Mouse (Mus musculus) spleen, embryonic (tissue): Measurements from ENCODE around the gene Myo16.

ENCODE experiments used
- CTCF ChIA-PET: fragments of 350-600 bp; sonication (Branson Sonifier 250); formaldehyde crosslinking; loops from one replicate; lab custom pipeline; 2022; lab: Charles Lee

The Myo16 gene

GRCm38 (mm10) chr8:10472371-10472770, 318.7 kb downstream of the Myo16 start:
- CTCF ChIA-PET, result no interaction called here

DNA sequence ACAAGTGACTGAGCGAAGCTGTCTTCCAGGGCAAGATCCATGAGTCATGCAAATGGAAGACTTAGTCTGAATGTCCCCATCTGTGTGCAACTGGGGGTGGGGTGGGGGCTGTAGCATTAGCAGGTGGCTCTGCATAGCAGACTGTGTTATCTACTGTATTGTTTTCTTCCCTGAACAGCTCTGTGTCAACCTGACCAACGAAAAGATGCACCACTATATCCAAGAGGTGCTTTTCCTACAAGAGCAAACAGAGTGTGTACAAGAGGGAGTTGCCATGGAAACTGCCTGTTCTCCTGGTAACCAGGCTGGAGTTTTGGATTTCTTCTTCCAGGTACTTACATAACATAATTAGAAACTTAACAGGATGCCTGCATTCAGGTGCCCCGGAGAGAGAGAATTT, 320.7 kb downstream of the Myo16 start:
- CTCF ChIA-PET, result no interaction called here

DNA sequence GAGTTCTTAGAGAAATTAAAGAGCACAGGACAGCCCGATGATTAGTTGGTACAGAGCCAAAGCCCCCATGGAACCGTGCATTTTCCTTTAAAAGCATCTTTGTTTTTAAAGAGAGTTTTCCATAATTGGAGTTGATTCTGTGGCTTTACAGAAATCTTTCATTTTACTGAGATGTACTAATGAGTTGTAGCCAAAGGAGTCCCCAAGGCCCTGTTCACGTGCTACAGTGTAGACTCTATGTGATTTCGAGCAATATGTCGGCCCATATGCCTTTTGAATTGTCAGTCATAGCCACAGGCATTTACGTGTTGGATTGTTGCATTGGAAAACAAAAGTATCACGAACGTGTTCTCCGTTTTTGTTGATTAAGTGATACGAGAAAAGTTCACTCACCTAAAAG, 325.3 kb downstream of the Myo16 start:
- CTCF ChIA-PET, result no interaction called here

GRCm38 (mm10) chr8:10480850-10481249, 327.1 kb downstream of the Myo16 start:
- CTCF ChIA-PET, result no interaction called here

DNA sequence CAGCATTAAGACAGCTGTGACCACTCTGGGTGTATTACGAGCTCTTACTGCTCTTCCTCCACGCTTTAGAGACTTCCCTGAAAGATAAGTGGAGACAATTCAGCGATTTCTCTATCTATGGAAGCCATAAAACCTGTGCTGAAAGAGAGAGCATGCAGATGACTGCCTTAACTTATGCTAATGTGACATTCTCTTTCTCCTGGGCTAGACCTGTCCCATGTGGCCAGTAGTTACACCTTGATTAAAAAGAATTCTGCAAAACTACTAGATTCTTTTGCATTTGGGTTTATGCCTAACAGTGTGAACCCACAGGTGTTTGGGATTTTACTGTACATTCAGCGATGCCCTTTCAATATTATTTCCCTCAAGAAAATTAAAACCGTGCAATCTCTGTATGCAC, 328.4 kb downstream of the Myo16 start:
- CTCF ChIA-PET, result no interaction called here

DNA sequence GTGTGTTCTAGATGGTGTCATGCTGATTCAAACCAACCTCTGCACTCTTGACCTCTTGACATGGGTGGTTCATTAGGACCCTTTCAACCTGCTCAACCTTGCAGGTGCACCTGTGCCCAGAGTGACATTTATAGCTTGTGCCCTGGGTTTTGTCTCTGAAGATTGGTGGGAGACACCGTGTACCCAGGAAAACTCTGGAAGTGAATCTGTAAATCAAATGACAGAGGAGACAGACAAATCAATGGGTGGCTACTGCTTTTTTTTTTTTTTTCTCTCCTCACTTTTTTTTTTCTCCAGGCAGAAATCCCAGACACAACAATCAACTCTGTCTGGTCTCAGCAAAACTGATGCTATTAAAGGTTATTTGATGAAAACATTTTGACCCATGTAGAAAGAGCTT, 329.2 kb downstream of the Myo16 start:
- CTCF ChIA-PET, result no interaction called here

- CTCF ChIA-PET, result no interaction called here
Observed at GRCm38 (mm10) chr8:10483841-10484240, 330.1 kb downstream of the Myo16 start.

- CTCF ChIA-PET, result no interaction called here
Observed at GRCm38 (mm10) chr8:10489738-10490419, 336.2 kb downstream of the Myo16 start.

GRCm38 (mm10) chr8:10490420-10490784, 336.7 kb downstream of the Myo16 start:
- CTCF ChIA-PET, result no interaction called here

DNA sequence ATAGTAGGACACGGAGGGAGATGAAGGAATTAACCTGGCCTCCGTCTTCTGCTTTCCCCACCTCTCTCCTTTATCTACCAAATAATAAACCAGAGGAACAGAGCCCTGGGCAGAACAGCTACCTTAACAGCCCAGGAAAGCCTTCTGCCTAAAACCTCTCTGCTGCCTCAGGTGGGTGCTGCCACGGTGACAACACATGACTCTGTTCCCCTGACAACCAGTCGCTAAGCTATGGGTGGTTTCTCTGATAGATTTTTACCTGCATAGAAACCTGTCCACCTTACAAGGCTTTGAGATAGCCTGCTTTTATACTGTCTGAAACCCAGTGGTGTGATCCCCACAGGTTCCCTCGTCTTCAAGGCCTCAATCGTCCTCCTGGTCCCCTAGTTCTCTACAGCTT, 337.2 kb downstream of the Myo16 start:
- CTCF ChIA-PET, result interaction anchor here (0.5 kb wide), 1 partner anchor 67 kb away, joined by 7 read pairs; no protein-coding TSS in a partner anchor

- CTCF ChIA-PET, result no interaction called here
Observed at GRCm38 (mm10) chr8:10499846-10500245, 346.1 kb downstream of the Myo16 start.

GRCm38 (mm10) chr8:10500465-10500864, 346.8 kb downstream of the Myo16 start:
- CTCF ChIA-PET, result no interaction called here

- CTCF ChIA-PET, result no interaction called here
Observed at GRCm38 (mm10) chr8:10501750-10502149, 348.0 kb downstream of the Myo16 start.

DNA sequence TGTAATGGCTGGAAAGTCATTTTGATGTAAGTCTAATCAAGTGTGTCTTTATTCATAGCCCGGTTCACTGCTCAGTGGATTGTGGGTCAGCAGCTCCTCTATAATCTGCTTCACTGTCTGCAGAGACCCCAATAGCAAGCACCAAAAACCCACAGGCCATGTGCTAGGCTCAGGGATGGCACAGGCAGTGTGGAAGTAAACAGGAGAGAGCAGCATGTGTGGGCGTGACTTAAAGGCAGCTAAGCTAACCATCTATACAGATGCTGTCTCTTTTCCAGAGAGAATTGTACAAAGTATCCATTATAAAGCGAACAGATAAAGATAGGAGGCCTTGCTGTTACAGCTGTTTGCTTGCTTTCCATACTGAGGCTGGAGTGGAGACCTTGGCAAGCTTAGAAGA, 358.4 kb downstream of the Myo16 start:
- CTCF ChIA-PET, result interaction anchor here (0.6 kb wide), 1 partner anchor 457 kb away, joined by 4 read pairs; no protein-coding TSS in a partner anchor

DNA sequence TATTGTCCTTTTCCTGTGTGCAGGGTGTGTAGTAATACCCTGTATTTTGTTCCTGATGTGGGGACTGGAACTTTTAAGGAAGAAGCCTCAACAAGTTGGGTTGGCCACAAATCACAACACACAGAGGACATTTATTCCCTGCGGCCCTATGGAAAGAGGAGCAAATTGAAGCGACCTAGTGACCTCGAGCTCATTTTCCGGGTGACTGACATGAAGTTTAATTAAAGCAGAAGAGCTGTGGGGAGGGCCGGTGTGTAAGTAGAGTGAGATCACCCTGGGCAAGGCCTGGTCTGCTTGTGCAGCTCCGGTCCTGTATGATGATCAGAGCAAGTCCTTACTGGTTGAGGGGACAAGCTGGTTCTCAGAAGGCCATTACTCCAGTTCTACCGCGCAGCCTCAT, 363.7 kb downstream of the Myo16 start:
- CTCF ChIA-PET, result no interaction called here

- CTCF ChIA-PET, result no interaction called here
Observed at GRCm38 (mm10) chr8:10519276-10519675, 365.6 kb downstream of the Myo16 start.

DNA sequence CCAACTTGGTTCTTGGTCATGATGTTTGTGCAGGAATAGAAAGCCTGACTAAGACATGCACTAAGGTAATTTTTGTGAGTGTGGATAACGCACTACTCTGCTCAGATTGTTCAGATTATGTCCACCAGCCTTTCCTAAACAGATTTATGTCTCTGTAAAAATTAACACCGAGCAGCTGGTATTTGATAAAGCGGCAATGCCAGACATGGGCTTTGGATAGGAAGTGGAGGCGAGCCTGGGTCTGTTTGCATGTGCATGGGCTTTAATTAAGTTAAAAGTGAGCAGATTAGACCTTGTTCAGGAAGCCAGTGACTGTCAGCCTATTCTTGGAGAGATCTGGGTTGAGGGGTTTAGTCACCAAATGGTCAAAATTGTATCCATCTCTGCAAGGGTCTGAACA, 367.8 kb downstream of the Myo16 start:
- CTCF ChIA-PET, result no interaction called here

DNA sequence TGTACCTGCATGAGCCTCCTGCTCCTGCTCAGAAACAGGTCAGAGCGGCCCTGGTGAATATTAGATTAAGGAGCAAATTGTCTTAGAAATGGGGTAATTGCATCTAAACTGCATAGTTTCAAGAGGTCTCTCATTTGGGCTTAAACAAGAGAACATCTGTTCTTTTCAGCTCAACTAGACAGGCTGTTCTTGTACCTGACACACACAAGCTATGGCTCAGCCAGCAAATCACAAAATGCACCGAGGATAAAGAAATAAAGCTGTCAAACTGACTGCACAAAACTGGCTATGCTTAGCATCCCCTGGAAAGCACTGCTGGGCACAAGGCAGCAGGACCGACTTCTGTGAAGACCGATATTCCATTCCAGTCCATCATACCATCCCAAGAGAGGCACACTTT, 372.0 kb downstream of the Myo16 start:
- CTCF ChIA-PET, result no interaction called here

DNA sequence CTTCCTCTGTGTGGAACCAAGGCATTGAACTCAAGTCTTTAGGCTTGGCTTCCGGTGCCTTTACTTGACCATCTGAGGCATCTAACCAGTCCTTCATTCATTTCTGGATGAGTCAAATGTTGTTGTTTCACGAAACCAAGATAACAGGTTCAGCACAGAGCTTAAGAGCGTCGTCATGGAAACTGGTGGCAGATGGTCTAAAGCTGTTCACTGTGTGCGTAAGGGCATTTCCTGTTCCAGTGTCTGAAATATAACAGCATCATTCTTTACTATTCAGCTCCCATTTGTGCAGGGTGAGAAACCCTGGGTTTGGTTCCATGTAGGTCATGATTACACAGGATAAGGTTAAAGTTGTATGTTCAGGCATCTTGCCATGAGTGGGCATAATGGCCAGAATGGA, 372.9 kb downstream of the Myo16 start:
- CTCF ChIA-PET, result no interaction called here

DNA sequence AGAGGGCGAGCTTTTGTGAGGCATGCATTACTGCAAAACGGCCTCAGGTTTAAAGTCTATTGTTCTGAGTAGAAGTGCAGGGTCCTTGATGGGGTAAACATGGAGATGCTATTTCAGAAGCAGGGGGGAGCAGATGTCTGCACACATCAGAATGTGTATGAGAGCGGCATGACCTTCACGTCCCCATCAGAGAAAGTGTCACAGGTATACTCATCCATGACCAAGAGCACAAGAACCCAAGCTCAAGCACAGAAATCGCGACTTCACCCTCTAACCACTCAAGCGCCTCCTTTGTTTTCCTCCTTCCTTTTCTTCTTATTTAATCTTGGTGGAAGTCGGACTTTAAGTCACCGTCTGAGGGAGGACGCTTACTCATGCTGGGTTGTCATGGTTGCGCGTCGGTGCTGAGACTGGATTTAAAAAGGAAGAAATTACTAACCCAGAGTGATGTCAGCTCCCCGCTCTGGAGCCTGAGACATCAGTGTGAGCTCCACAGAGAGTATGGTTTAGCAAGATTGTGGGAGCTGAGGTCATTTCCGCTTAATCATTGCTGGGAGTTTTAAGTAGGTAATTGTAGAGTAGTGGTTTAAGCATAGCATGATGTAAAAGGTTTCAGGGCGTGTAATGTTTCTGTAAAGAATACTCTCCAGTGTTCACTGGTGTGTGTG, 381.0 kb downstream of the Myo16 start:
- CTCF ChIA-PET, result no interaction called here

GRCm38 (mm10) chr8:10538319-10538718, 384.6 kb downstream of the Myo16 start:
- CTCF ChIA-PET, result no interaction called here

GRCm38 (mm10) chr8:10539665-10540064, 386.0 kb downstream of the Myo16 start:
- CTCF ChIA-PET, result no interaction called here

- CTCF ChIA-PET, result no interaction called here
Observed at GRCm38 (mm10) chr8:10545890-10546289, 392.2 kb downstream of the Myo16 start.

GRCm38 (mm10) chr8:10546519-10546918, 392.8 kb downstream of the Myo16 start:
- CTCF ChIA-PET, result no interaction called here
